Mouse (Mus musculus): Measurements from ENCODE around the gene Polr2j.

- TF ChIP-seq POLR2A (IDR thresholded peaks at IDR 0.05; ENCODE audit: insufficient read length, low read depth) (no peak), TCF12 (IDR thresholded peaks at IDR 0.05; ENCODE audit: insufficient read depth, poor library complexity, severe bottlenecking) (no peak), MYOD1 (IDR thresholded peaks at IDR 0.05; ENCODE audit: control insufficient read depth in 1 of 3, insufficient read length in 2 of 3, low read depth in 2 of 3) (no peak), E2F4 (IDR thresholded peaks at IDR 0.05; ENCODE audit: insufficient read depth) (no peak), MAX (IDR thresholded peaks at IDR 0.05; ENCODE audit: low read depth) (no peak), USF1 (IDR thresholded peaks at IDR 0.05; ENCODE audit: low read depth) (no peak), MYOG (IDR thresholded peaks at IDR 0.05; ENCODE audit: control insufficient read depth in 1 of 3, insufficient read depth in 1 of 3, insufficient read length in 2 of 3, low read depth in 2 of 3) (no peak), POLR2AphosphoS2 (IDR thresholded peaks at IDR 0.05; ENCODE audit: insufficient read length, low read depth) (no peak), CEBPB (IDR thresholded peaks at IDR 0.05; ENCODE audit: insufficient read depth, poor library complexity, severe bottlenecking) (no peak), SRF (IDR thresholded peaks at IDR 0.05; ENCODE audit: control insufficient read depth, insufficient read length, low read depth) (no peak)
Observed at GRCm38 (mm10) chr5:136155399-136155798, 39.0 kb downstream of the Polr2j start.
